Mouse (Mus musculus): Measurements from ENCODE around the gene Cacna2d2.
A peak's percentile ranks its signal among the peaks of the same experiment; 100 is the strongest.

GRCm38 (mm10) chr9:107388263-107388662 is 11.1 kb upstream of the Cacna2d2 start:
- no peak for TF ChIP-seq CTCF (IDR thresholded peaks at IDR 0.05 in 2 of 3, conservative IDR thresholded peaks at IDR 0.05 in 1 of 3; ENCODE audit: control insufficient read depth in 1 of 3, insufficient read depth in 1 of 3, low read depth in 2 of 3, low read length in 3 of 3, poor library complexity in 1 of 3, severe bottlenecking in 1 of 3)
- TF ChIP-seq GATA1 (IDR thresholded peaks at IDR 0.05; ENCODE audit: low read depth, low read length): no peak
- peak; percentile 94 for TF ChIP-seq MAFK (IDR thresholded peaks at IDR 0.05; ENCODE audit: borderline replicate concordance, low read depth, low read length)
- no peak for TF ChIP-seq POLR2A (IDR thresholded peaks at IDR 0.05; ENCODE audit: control insufficient read depth in 1 of 2, insufficient read depth in 1 of 2, low read depth in 1 of 2, low read length in 2 of 2, poor library complexity in 1 of 2)
- TF ChIP-seq EP300 (IDR thresholded peaks at IDR 0.05; ENCODE audit: low read depth in 1 of 2, low read length in 2 of 2): no peak
- TF ChIP-seq SMC3 (IDR thresholded peaks at IDR 0.05; ENCODE audit: low read depth, low read length): no peak
- TF ChIP-seq TAL1 (IDR thresholded peaks at IDR 0.05; ENCODE audit: low read length): no peak
- no peak for TF ChIP-seq RCOR1 (IDR thresholded peaks at IDR 0.05; ENCODE audit: low read depth, low read length)
- no peak for TF ChIP-seq ETS1 (IDR thresholded peaks at IDR 0.05; ENCODE audit: low read depth, low read length)
- TF ChIP-seq ZC3H11A (IDR thresholded peaks at IDR 0.05; ENCODE audit: low read depth, low read length): no peak
- no peak for TF ChIP-seq MAX (IDR thresholded peaks at IDR 0.05; ENCODE audit: low read length)
- TF ChIP-seq JUND (IDR thresholded peaks at IDR 0.05; ENCODE audit: low read depth, low read length): no peak
- no peak for TF ChIP-seq MEF2A (IDR thresholded peaks at IDR 0.05; ENCODE audit: extremely low read depth, insufficient replicate concordance, low read depth, low read length, poor library complexity, severe bottlenecking)
